Comparison of ENCODE assay signal across 19 mouse cellular contexts in genomic region chr13:15879576-15879975, GRCm38 (mm10).
"Had no signal": no experiment of that assay in that cellular context is flagged by ENCODE, and none has a peak within 500 bp of the region (broad histone marks: within the 10 kb centered on the region; RNA-seq: fewer than 3 reads in every experiment).

No protein-coding gene starts in this region.

- H3K9me3 ChIP-seq: midbrain, embryonic 13.5 days; midbrain, embryonic 15.5 days; neural tube, embryonic 13.5 days; neural tube, embryonic 15.5 days had no signal

- H3K4me1 ChIP-seq: megakaryocyte, embryonic 14.5 days; midbrain, embryonic 13.5 days; midbrain, embryonic 15.5 days; neural tube, embryonic 13.5 days; neural tube, embryonic 15.5 days had no signal

- H3K4me2 ChIP-seq: midbrain, embryonic 11.5 days; midbrain, embryonic 13.5 days; midbrain, embryonic 15.5 days; neural tube, embryonic 13.5 days; neural tube, embryonic 15.5 days had no signal

- ATAC-seq: liver, postnatal 0 days; midbrain, embryonic 13.5 days; midbrain, embryonic 15.5 days had no signal

- H3K36me3 ChIP-seq: midbrain, embryonic 13.5 days; midbrain, embryonic 15.5 days; neural tube, embryonic 13.5 days; neural tube, embryonic 15.5 days had no signal

- H3K4me3 ChIP-seq: megakaryocyte, embryonic 14.5 days; midbrain, embryonic 13.5 days; midbrain, embryonic 15.5 days; neural tube, embryonic 13.5 days; neural tube, embryonic 15.5 days had no signal

- H3K9ac ChIP-seq: liver, postnatal 0 days; midbrain, embryonic 13.5 days; midbrain, embryonic 15.5 days; neural tube, embryonic 13.5 days; neural tube, embryonic 15.5 days had no signal

- H3K27ac ChIP-seq: macrophage; midbrain, embryonic 13.5 days; midbrain, embryonic 15.5 days; neural tube, embryonic 13.5 days; neural tube, embryonic 15.5 days had no signal

- DNase-seq: liver, postnatal 0 days; lung, adult 2 months; lung, postnatal 14 days; lung, postnatal 36 days; retina, postnatal 1 day; right cerebral cortex, adult 18-20 months; right cerebral cortex, postnatal 25 days; right cerebral cortex, postnatal 4 days; spleen, adult 18-20 months; thymus, adult 18-20 months; thymus, postnatal 14 days; thymus, postnatal 36 days had no signal

- H3K27me3 ChIP-seq: megakaryocyte, embryonic 14.5 days; midbrain, embryonic 13.5 days; midbrain, embryonic 15.5 days; neural tube, embryonic 13.5 days; neural tube, embryonic 15.5 days had no signal
